Mouse (Mus musculus) ovary, postnatal 36 days (tissue): Measurements from ENCODE around the gene Olfr49.
"Not testable (repeated sequence)": the region's sequence is repeated elsewhere in the genome, so short reads cannot be mapped to it uniquely, and the experiment has no call there.

Source experiments
- DNase-seq: peaks from one replicate; pipeline ENCODE4 v3.0.0; 2022; ENCODE audit warnings: low spot score, mixed read lengths

The Olfr49 gene

DNA sequence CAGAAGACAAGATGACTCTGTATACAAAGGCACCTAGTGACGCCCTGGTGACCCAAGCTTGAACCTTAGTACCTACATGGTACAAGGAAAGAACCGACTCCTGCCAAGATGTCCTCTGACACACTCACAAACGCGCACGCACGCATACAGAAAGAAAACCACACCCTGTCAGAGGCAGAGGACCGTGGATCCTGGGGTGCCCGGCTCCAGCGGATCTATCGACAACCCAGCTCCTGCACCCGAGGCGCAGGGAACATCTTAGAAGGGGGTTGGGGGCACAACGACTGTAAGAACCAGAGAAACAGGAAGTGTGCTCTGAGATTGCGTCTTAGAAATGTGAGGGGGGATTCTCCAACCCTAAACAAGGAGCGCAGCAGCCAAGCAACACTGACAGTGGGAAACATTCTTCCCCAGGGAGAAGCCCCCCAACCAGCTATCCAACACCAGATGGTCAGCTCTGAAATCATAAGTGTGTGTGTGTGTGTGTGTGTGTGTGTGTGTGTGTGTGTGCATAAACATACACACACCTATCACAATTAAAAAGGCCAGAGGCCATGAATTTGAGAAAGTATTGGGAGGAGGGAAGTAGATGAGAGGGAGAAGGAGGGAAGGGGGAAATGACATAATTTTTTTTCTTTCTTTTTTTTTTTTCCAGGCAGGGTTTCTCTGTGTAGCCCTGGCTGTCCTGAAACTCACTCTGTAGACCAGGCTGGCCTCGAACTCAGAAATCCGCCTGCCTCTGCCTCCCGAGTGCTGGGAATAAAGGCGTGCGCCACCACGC is 53.4 kb downstream of the Olfr49 start:
- no peak for DNase-seq

DNA sequence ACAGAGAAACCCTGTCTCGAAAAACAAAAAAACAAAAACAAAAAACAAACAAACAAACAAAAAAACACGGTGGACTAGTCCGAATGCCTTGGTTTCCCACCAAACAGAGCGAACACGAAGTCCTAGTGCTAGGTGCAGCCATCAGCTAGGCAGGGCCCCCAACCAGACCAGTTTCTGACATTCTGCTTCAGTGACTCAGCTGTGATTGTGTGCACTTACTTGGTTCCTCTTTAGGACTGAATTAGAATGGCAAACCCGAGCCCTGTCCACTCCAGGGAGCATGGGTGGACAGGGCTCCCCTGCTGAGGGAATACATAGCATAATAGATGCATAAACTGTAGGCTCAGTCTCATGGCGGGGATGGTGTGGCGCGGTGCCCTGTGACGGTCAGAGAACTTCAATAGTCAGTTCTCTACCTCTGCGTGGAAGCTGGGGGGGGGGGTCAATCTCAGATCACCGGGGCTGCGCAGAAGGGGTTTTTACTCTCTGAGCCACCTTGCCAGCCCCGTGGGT is 54.0 kb downstream of the Olfr49 start:
- no peak for DNase-seq

DNA sequence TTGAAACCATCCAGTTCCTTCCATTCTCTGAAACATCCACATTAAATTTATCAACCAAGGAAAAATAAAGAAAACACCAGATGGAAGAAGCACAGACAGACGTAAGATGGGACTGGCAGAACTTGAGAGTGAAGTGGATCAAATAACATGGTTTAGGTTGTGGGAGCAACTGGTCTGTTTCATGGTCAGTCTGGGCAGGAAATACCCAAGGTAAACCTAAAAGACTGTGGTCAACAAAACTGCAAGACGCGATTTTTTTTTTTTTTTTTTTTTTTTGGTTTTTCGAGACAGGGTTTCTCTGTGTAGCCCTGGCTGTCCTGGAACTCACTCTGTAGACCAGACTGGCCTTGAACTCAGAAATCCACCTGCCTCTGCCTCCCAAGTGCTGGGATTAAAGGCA is 54.9 kb downstream of the Olfr49 start:
- not testable (repeated sequence) for DNase-seq

DNA sequence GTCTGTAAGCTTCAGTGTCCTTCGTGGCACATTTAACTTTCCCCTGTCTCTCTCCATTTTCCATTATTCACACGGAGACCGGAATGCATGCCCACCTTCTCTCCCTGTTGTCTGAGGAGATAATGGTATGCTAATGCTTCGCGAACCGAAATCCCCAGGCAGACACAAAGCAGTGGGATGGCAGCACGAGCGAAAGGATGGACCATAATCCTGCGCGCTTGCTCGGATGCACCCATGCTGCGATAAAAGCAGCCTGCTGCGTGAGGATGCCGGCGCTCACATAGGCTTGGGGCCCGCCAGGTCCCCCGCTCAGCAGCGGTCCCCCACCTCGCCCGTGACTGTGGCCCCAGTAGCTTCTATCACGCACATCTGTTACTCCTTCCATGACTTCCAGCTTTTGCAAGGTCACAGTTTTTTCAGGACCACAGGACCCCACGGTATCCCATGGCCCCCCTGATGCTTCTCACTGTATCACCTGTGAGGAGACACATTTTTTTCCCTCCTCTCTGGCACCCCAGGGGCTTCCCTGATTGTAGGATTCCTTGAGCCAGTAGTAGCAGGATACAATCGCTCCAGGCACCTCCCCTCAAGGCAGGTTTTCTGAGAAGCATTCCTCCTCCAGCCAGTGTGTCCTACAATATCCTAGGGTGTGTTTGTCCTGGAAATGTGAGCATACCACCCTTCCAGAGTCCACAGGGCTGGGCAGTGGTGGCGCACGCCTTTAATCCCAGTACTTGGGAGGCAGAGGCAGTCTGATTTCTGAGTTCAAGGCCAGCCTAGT is 55.6 kb downstream of the Olfr49 start:
- DNase-seq: no peak

DNA sequence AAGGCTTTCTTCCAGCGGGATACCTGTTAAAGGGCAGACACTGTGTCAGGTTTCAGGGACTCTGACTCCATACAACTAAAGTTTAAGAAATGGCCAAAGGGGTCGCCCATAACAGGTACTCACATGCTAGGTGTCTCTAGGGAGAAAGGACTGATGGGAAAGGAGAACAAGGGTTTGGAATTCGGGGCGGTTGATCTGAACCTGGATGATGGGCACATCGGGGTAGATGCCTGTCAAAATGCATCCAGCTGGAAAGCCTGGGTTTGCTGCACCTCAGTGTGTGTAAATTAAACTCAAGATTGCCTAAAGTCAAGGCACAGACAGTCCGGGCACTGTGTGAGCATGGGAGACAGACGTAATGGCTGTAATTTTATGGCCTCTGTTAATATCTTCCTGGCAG is 56.2 kb downstream of the Olfr49 start:
- no peak for DNase-seq
